ENCODE assay signal across 9 mouse cellular contexts in the genomic region with DNA sequence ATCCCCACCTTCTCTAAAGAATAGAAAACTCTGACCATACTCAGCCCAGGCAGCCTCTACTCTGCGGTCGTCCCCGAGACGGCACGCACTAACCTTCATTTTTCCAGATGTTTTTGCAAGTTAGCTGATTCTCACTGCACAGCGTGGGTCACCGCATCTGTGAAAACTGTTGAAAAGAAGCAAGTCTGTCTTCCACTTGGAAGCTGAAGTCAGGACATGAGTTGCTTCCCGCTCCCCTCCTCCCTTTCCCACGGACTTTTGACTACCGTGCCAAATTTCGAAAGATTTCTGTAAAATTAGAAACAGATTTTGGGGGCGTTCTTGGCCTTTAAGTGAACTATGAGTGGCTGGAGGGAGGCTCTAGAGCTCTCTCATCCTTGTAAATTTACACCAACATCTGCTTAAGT. TPM values are rescaled to one million over a fixed set of nuclear protein-coding genes. Genes with fewer than 3 reads are reported as not detected.
DNase-seq lines count a peak whose midpoint lies in the region; ATAC-seq and TF ChIP-seq lines count a peak whose summit lies in the region.
"Had no signal": no experiment of that assay in that cellular context is flagged by ENCODE, and none has a peak within 500 bp of the region (broad histone marks: within the 10 kb centered on the region; RNA-seq: fewer than 3 reads in every experiment).

Gene Fap, minus strand, starts transcription at position 323 of the 407 bp plus-strand sequence.

- WGBS in embryonic facial prominence, embryonic 11.5 days = 41% methylated on average over 12 of the region's 12 CpGs
- WGBS in heart, postnatal 0 days = 69% methylated on average over 12 of the region's 12 CpGs
- WGBS in neural tube, embryonic 15.5 days = 81% methylated on average over 12 of the region's 12 CpGs

- peak; percentile 77 for ATAC-seq in embryonic facial prominence, embryonic 11.5 days (replicated peaks; ENCODE audit: insufficient number of reproducible peaks, low FRiP score, low TSS enrichment, low read depth)
- ATAC-seq in heart, postnatal 0 days (ENCODE audit: insufficient read depth, low read depth) = peak; percentile 8; the same call in 1 of the 2 replicates
- ATAC-seq in neural tube, embryonic 15.5 days (ENCODE audit: low FRiP score) = no peak
- ATAC-seq: Patski had no signal

- H3K4me2 ChIP-seq in embryonic facial prominence, embryonic 11.5 days (ENCODE audit: low read depth, low read length) = peak within 1 kb of the TSS; percentile 22
- H3K4me2 ChIP-seq in heart, postnatal 0 days (ENCODE audit: low read depth, low read length) = peak within 1 kb of the TSS; percentile 38; the same call in 1 of the 2 replicates
- H3K4me2 ChIP-seq in neural tube, embryonic 15.5 days = peak within 1 kb of the TSS; percentile 1; the same call in 1 of the 2 replicates

- H3K36me3 ChIP-seq in embryonic facial prominence, embryonic 11.5 days (replicated peaks; ENCODE audit: control insufficient read depth, insufficient read depth, low read depth, low read length) = no peaks in the 10 kb centered on the region
- no peaks in the 10 kb centered on the region for H3K36me3 ChIP-seq in heart, postnatal 0 days (replicated peaks; ENCODE audit: control insufficient read depth, insufficient read depth, low read length)
- no peaks in the 10 kb centered on the region for H3K36me3 ChIP-seq in neural tube, embryonic 15.5 days

- no peaks in the 10 kb centered on the region for H3K4me1 ChIP-seq in embryonic facial prominence, embryonic 11.5 days (ENCODE audit: control insufficient read depth, insufficient read depth, low read length)
- no peaks in the 10 kb centered on the region for H3K4me1 ChIP-seq in heart, postnatal 0 days (ENCODE audit: control insufficient read depth, insufficient read depth)
- no peaks in the 10 kb centered on the region for H3K4me1 ChIP-seq in neural tube, embryonic 15.5 days

- intact Hi-C loops in left cerebral cortex, postnatal 4 days (cut with DNase I) = no loop called here

- H3K9ac ChIP-seq in embryonic facial prominence, embryonic 11.5 days (replicated peaks; ENCODE audit: low read length) = peak within 1 kb of the TSS; percentile 34
- no peak within 1 kb of the TSS for H3K9ac ChIP-seq in heart, postnatal 0 days (replicated peaks; ENCODE audit: low read depth, low read length)
- H3K9ac ChIP-seq in neural tube, embryonic 15.5 days (replicated peaks) = no peak within 1 kb of the TSS

- H3K27me3 ChIP-seq in embryonic facial prominence, embryonic 11.5 days (ENCODE audit: control insufficient read depth, insufficient read depth, low read length) = no peaks in the 10 kb centered on the region
- H3K27me3 ChIP-seq in heart, postnatal 0 days (ENCODE audit: control insufficient read depth, insufficient read depth, low read length) = no peaks in the 10 kb centered on the region
- H3K27me3 ChIP-seq in neural tube, embryonic 15.5 days (replicated peaks) = no peaks in the 10 kb centered on the region
- H3K27me3 ChIP-seq: Patski had no signal

- no peak for TF ChIP-seq CTCF in layer of hippocampus, adult 2 months (conservative IDR thresholded peaks at IDR 0.05)
- TF ChIP-seq CTCF in heart, postnatal 0 days (IDR thresholded peaks at IDR 0.05; ENCODE audit: low read depth) = no peak

- no peaks in the 10 kb centered on the region for H3K9me3 ChIP-seq in embryonic facial prominence, embryonic 11.5 days (replicated peaks; ENCODE audit: control insufficient read depth, low read length)
- no peaks in the 10 kb centered on the region for H3K9me3 ChIP-seq in heart, postnatal 0 days (replicated peaks; ENCODE audit: control insufficient read depth, low read length)
- no peaks in the 10 kb centered on the region for H3K9me3 ChIP-seq in neural tube, embryonic 15.5 days (replicated peaks)

- H3K27ac ChIP-seq in layer of hippocampus, adult 2 months = 0 out of 2 replicates have a peak within 1 kb of the TSS, but pooled peaks have one; percentile 2
- H3K27ac ChIP-seq in embryonic facial prominence, embryonic 11.5 days (replicated peaks; ENCODE audit: low read depth, low read length) = peak within 1 kb of the TSS; percentile 43; the same call in 1 of the 2 replicates
- peak within 1 kb of the TSS; percentile 51; the same call in 1 of the 2 replicates for H3K27ac ChIP-seq in heart, postnatal 0 days (ENCODE audit: low read depth)
- no peak within 1 kb of the TSS for H3K27ac ChIP-seq in neural tube, embryonic 15.5 days (replicated peaks)

- no peak within 1 kb of the TSS; the same call in 1 of the 2 replicates for H3K4me3 ChIP-seq in layer of hippocampus, adult 2 months
- H3K4me3 ChIP-seq in embryonic facial prominence, embryonic 11.5 days (ENCODE audit: low read depth, low read length) = peak within 1 kb of the TSS; percentile 24
- peak within 1 kb of the TSS; percentile 28 for H3K4me3 ChIP-seq in heart, postnatal 0 days (ENCODE audit: low read depth, low read length)
- H3K4me3 ChIP-seq in neural tube, embryonic 15.5 days (replicated peaks) = no peak within 1 kb of the TSS

- TF ChIP-seq EP300 in heart, postnatal 0 days (IDR thresholded peaks at IDR 0.05; ENCODE audit: low read depth) = no peak

- no peak for DNase-seq in layer of hippocampus, adult 2 months (ENCODE audit: low spot score in 2 of 2)
- DNase-seq in layer of hippocampus, adult 9-11 months = no peak
- peak; percentile 88 for DNase-seq in embryonic facial prominence, embryonic 11.5 days (ENCODE audit: low spot score)
- DNase-seq in heart, postnatal 0 days (ENCODE audit: low spot score) = peak; percentile 22
- no peak for DNase-seq in thymus, postnatal 14 days
- no peak for DNase-seq in left cerebral cortex, postnatal 4 days
- no peak for DNase-seq in thymus, postnatal 10 days (ENCODE audit: low spot score in 2 of 2)

RNA-seq across cellular contexts. Expression of gene Fap, which starts in this region (rescaled TPM):
- total RNA-seq in layer of hippocampus, adult 2 months (2021) = under 1 TPM; 0.74 to 0.88 TPM
- 11.7 and 12.0 TPM in 2 replicates for polyA plus RNA-seq in embryonic facial prominence, embryonic 11.5 days (2014; fragmentation: Nextera tagmentation; extraction: Ambion mirVana)
- 1.7 and 6.0 TPM in 2 replicates for total RNA-seq in heart, postnatal 0 days (2014; rRNA removed; ENCODE audit: low replicate concordance)
- 1.9 and 2.3 TPM in 2 replicates for polyA plus RNA-seq in heart, postnatal 0 days (2015; fragmentation: Nextera tagmentation; extraction: Ambion mirVana)
- 2.2 and 3.2 TPM in 2 replicates for polyA plus RNA-seq in neural tube, embryonic 15.5 days (2015; fragmentation: Nextera tagmentation; extraction: Ambion mirVana)
- total RNA-seq in left cerebral cortex, postnatal 4 days (2021) = 1 to 10 TPM; 2.1 to 2.2 TPM
- polyA plus RNA-seq: Patski had no signal

Comparison
In these comparisons a context has a peak if more than half of its experiments do, and no peak if none do; other contexts are left out.
1. DNase-seq: peak in embryonic facial prominence, embryonic 11.5 days (single experiment) and heart, postnatal 0 days (single experiment); none in layer of hippocampus, adult 2 months (0 of 2), layer of hippocampus, adult 9-11 months (single experiment), thymus, postnatal 14 days (single experiment), left cerebral cortex, postnatal 4 days (single experiment) and thymus, postnatal 10 days (0 of 2).
2. H3K4me3 ChIP-seq: peak in embryonic facial prominence, embryonic 11.5 days (single experiment) and heart, postnatal 0 days (single experiment); none in layer of hippocampus, adult 2 months (single experiment) and neural tube, embryonic 15.5 days (single experiment).
3. Peak in every context shown above with its lines, with median percentiles within 50 percentile points of each other: H3K4me2 ChIP-seq.